Mouse (Mus musculus): ENCODE data around the gene Rab3ip.

DNA sequence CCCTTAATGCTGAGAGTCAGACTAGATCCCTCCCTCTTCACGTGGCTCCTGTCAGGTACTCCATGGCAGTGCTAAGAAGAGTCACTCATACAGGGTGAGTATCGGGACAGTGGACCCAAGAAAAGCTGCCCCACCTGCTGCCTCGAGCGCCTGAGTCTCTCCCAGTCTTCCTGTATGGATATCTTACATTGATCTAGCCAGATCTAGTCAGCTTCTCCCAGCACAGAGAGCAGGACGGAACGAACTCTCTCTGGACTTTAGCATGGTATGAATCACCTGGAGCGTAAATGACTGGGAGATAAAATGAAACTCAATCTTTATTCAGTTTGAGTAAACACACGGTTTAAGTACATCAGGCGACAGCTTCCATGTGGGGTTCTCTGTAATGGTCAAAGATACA is 76.1 kb downstream of the Rab3ip start:
- no peak for TF ChIP-seq POLR2A (IDR thresholded peaks at IDR 0.05; ENCODE audit: borderline replicate concordance, control insufficient read depth, low read depth, low read length)
- no peak for TF ChIP-seq CTCF (IDR thresholded peaks at IDR 0.05; ENCODE audit: control insufficient read depth, insufficient read depth, low read length)
